In the genomic region with DNA sequence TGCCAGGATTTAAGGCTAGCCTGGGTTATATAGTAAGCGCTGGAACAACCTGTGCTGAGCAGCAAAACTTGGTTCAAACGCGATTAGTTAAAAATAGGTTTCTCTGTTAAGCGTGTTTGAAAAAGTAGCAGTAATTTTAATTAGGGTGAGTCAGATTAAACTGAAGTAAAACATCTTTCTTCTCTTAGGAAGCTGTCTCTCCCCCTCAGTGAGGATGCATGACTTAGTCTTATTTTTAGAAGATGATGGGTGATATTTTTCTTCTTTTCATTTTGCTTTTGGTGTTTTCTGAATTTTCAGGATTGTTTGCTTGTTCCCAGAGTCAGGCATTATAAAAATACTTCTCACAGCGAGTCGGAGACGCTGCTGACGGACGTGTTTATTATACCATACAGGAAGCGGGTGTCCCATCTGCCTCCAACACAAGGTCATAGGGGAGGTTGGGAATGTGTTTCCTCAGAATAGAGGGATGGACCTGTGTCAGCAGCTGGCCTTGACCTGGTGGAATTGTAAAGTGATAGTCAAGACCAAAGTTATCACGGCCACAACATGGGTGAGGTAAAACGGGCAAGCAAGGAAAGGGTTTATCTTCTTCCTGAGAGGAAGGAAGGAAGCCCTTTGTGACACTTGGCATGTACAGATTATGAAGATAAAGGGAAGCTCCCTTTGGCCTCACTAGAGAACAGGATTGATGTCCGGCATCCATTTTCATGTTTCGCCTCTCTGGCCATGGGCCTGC, we compare ENCODE assay signal across 16 mouse cellular contexts. TPM values are rescaled to one million over a fixed set of nuclear protein-coding genes. Genes with fewer than 3 reads are reported as not detected.
DNase-seq lines count a peak whose midpoint lies in the region; ATAC-seq lines count a peak whose summit lies in the region.
"Had no signal": no experiment of that assay in that cellular context is flagged by ENCODE, and none has a peak within 500 bp of the region (broad histone marks: within the 10 kb centered on the region; RNA-seq: fewer than 3 reads in every experiment).

No protein-coding gene starts in this region.

- no peaks in the 10 kb centered on the region for H3K9me3 ChIP-seq in liver, embryonic 16.5 days (replicated peaks; ENCODE audit: control insufficient read depth, low read length)
- H3K9me3 ChIP-seq: embryonic facial prominence, embryonic 10.5 days; forebrain, embryonic 13.5 days; limb, embryonic 15.5 days had no signal

- 38% methylated on average over 14 of the region's 14 CpGs for WGBS in liver, embryonic 16.5 days (ENCODE audit: insufficient replicate concordance)

- no peaks in the 10 kb centered on the region for H3K4me1 ChIP-seq in liver, embryonic 16.5 days (ENCODE audit: control insufficient read depth, low read depth, low read length)
- H3K4me1 ChIP-seq: embryonic facial prominence, embryonic 10.5 days; forebrain, embryonic 13.5 days; limb, embryonic 15.5 days had no signal

- ATAC-seq in frontal cortex, adult (ENCODE audit: low TSS enrichment), result peak; percentile 81
- ATAC-seq in liver, embryonic 16.5 days (ENCODE audit: low read depth), result peak; percentile 35; the same call in 1 of the 2 replicates
- ATAC-seq: forebrain, embryonic 13.5 days; hindbrain, postnatal 0 days; midbrain, embryonic 16.5 days had no signal

- no peaks in the 10 kb centered on the region for H3K36me3 ChIP-seq in liver, embryonic 16.5 days (ENCODE audit: control insufficient read depth, insufficient read depth)
- H3K36me3 ChIP-seq: embryonic facial prominence, embryonic 10.5 days; limb, embryonic 15.5 days had no signal

- no peak overlapping the region for H3K4me2 ChIP-seq in liver, embryonic 16.5 days (ENCODE audit: low read depth, low read length)
- H3K4me2 ChIP-seq: forebrain, embryonic 13.5 days; limb, embryonic 15.5 days had no signal

- H3K27ac ChIP-seq in liver, embryonic 16.5 days (ENCODE audit: low read length), result no peak overlapping the region
- H3K27ac ChIP-seq: embryonic facial prominence, embryonic 10.5 days; forebrain, embryonic 13.5 days; hindbrain, postnatal 0 days; limb, embryonic 15.5 days had no signal

- DNase-seq in frontal cortex, postnatal 25 days (ENCODE audit: low spot score in 2 of 2), result no peak
- no peak for DNase-seq in liver
- peak; percentile 65 for DNase-seq in brain, adult 2 months (ENCODE audit: low read depth, low spot score)
- peak; percentile 7 for DNase-seq in lung, postnatal 25 days (ENCODE audit: low spot score)
- DNase-seq in urinary bladder, adult 2 months (ENCODE audit: low spot score), result no peak
- DNase-seq: cerebellum, adult 11-12 months; heart, postnatal 4 days; thymus, postnatal 25 days had no signal

- no peaks in the 10 kb centered on the region for H3K27me3 ChIP-seq in liver, embryonic 16.5 days (ENCODE audit: control insufficient read depth, insufficient read depth, low read depth, low read length)
- H3K27me3 ChIP-seq: forebrain, embryonic 13.5 days; limb, embryonic 15.5 days had no signal

- H3K9ac ChIP-seq in liver, embryonic 16.5 days (ENCODE audit: low read depth, low read length), result no peak overlapping the region
- H3K9ac ChIP-seq: forebrain, embryonic 13.5 days; limb, embryonic 15.5 days had no signal

- no peak overlapping the region for H3K4me3 ChIP-seq in liver, embryonic 16.5 days (ENCODE audit: low read depth, low read length)
- H3K4me3 ChIP-seq: embryonic facial prominence, embryonic 10.5 days; forebrain, embryonic 13.5 days; limb, embryonic 15.5 days; megakaryocyte, embryonic 14.5 days had no signal

RNA-seq across cellular contexts. Expression of a gene that starts 15.4 kb away (rescaled TPM):
- 24.2 and 25.4 TPM in 2 replicates for polyA plus RNA-seq in liver, embryonic 16.5 days (2015; fragmentation: Nextera tagmentation; extraction: Ambion mirVana)
- polyA plus RNA-seq in urinary bladder, adult 2 months (2012; rRNA removed), result 2.0 and 3.6 TPM in 2 replicates

Comparison
In these comparisons a context has a peak if more than half of its experiments do, and no peak if none do; other contexts are left out.
1. DNase-seq: peak in brain, adult 2 months (single experiment) and lung, postnatal 25 days (single experiment); none in frontal cortex, postnatal 25 days (0 of 2), liver (single experiment) and urinary bladder, adult 2 months (single experiment).